Mouse (Mus musculus): ENCODE data around the gene Gm9936. TPM values are rescaled to one million over a fixed set of nuclear protein-coding genes. Genes with fewer than 3 reads are reported as not detected.

Gm9936 gene
- not detected for total RNA-seq (2023)

DNA sequence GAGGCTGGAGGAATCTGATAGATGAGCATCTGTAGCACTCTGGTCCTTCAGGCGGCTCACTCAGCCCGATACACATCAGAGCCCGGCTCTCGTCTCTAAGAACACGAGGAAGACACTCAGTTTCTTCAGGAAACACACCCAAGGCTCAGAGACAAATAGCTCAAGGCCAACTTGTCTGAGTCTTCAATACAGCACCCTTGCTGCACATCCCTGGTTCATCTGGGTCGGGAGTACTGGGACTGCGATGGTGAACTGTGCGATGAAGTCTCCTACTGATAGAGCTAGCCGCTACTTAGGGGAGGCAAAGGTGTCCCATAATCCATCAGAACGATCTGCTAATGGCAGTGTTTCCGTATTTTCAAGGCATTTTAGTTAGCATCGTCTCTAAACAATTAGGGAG lies at the start of gene Gm9936:
Gene Gm9936, minus strand, starts transcription at position 101 of the 400 bp plus-strand sequence.

DNA sequence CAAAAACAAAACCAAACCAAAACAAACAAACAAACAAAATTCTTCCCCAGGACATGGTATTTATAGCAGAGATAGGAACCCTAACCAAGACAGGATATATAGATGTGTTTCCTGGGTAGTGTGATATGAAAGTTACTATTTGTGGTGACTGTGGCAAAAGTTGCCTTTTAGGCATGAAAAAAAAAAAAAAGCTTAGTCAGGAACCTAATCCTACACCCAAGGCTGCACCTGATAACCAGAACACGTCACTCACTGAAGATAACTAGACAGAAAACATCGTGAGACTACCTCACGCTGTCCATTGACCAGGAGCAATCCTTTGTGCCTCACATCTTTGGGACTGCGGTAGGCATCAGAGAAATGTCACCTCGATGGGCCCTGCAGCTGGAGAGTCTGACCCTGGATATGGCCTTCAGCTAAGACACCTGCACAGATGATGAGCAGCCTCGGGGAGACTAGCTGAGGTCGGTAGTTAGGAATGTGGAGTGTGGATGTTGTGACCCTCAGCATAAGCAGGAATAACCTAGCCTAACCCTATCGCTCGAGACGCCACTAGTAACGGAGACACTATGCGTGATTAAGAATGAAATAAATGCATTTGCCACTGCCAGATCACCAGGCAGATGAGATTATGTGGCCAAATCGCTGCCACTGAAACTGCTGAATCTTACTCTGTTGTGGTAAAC lies 38.3 kb upstream of the Gm9936 start, which contains the start of gene Oasl2:
Gene Oasl2, plus strand, starts transcription at position 249 of the 686 bp plus-strand sequence.

DNA sequence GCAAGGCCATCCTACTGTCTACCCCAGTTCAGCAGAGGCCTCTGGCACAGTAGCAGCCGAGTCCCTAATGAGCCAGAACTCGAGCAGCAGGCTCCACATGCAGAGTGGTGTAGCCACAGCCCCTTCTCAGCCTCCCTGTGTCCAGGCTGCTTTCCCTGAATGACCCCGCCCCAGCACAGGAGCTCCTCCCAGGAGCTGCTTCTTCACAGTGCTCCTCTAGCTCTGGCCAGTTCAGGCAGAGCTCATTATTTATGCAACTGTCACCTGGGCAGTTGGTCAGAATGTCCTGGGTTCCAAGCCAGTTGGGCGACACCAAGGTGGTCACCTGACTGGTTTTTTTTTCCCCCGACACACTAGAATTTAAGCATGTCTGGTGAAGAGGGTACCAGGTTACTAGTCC lies 5.1 kb downstream of the Gm9936 start, which contains the start of gene 4930519G04Rik:
Gene 4930519G04Rik, plus strand, starts transcription at position 301 of the 400 bp plus-strand sequence.

DNA sequence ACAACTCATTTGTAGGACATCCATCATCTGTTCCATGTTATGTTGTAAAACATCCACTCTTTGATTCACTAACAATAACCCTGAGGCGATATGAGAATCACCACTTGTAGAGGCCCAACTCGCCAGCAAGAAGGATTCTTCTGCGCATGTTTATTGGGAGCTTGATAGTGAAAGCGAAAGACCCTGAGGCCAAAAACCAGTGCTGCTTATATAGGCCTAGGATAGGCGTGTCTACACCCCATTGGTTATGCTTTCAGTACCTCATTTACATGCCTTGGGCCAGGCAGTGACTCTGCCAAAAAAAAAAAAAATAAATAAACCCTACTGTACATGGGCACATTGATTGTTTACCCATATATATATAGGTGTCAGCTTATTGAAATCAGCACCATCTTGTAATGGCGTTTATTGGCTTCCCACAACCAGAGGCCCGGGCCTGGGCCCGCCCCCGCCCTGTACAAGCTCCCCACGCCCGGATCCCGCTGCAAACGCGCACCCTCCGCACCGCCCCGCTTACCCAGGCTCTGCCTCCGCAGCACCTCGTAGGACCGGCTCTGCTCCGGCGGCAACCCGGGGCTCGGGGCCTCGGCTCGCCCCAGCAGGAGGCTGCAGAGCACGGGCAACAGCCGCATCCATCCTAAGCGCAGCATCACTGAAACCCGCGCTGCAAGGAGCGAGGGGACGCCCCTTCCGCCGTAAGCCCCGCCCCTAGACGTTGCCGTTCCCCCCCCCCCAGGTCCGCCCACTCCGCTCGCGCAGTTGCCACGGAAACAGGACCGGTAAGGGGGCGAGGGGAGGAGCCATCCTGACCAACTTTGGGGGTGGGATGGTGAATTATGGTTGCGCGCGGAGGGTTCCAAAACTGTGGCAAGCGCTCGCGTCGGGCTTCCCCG lies 35.4 kb downstream of the Gm9936 start, which contains the start of gene 1500011B03Rik:
Gene 1500011B03Rik, minus strand, starts transcription at position 673 of the 893 bp plus-strand sequence.

Other genes with a start within 250 kb of the Gm9936 start
- gene Trpv4, start 200.3 kb downstream of the Gm9936 start, total RNA-seq (2023), result under 1 TPM in 1 of 2 experiments, not detected in 1; 0.29 TPM
- gene Gltp, start 167.7 kb downstream of the Gm9936 start, total RNA-seq (2023), result 10 to 100 TPM; 56.9 to 58.5 TPM
- 10 to 100 TPM; 23.1 to 24.2 TPM for gene Tchp, start 150.9 kb downstream of the Gm9936 start, total RNA-seq (2023)
- gene Ankrd13a, start 84.0 kb downstream of the Gm9936 start, total RNA-seq (2023), result 100 to 1,000 TPM; 188 to 200 TPM
- 100 to 1,000 TPM; 192 to 217 TPM for gene Git2, start 83.2 kb downstream of the Gm9936 start, total RNA-seq (2023)
- 10 to 100 TPM; 46.4 to 51.5 TPM for gene 1500011B03Rik, start 35.2 kb downstream of the Gm9936 start, total RNA-seq (2023)
- under 1 TPM in 1 of 2 experiments, not detected in 1; 0.26 TPM for gene 4930519G04Rik, start 5.0 kb downstream of the Gm9936 start, total RNA-seq (2023)
- 10 to 100 TPM in 1 of 2 experiments, 1 to 10 TPM in 1; 6.5 to 11.0 TPM for gene Oasl2, start 38.3 kb upstream of the Gm9936 start, total RNA-seq (2023)
- 10 to 100 TPM; 17.6 to 26.5 TPM for gene Oasl1, start 64.6 kb upstream of the Gm9936 start, total RNA-seq (2023)
- gene 2210016L21Rik, start 83.5 kb upstream of the Gm9936 start, total RNA-seq (2023), result 10 to 100 TPM; 36.0 to 48.3 TPM
- gene Hnf1a, start 112.4 kb upstream of the Gm9936 start, total RNA-seq (2023), result not detected
- 10 to 100 TPM; 52.6 to 56.1 TPM for gene Sppl3, start 152.5 kb upstream of the Gm9936 start, total RNA-seq (2023)
- gene Gm10401, start 239.6 kb upstream of the Gm9936 start, total RNA-seq (2023), result not detected